Mouse (Mus musculus) G1E (cell line): ENCODE measurements around the gene Itpk1.

Experiments used
- CTCF ChIP-seq: IDR thresholded peaks from 2 replicates; pipeline ENCODE4 v1.5.1; 2012; ENCODE audit warnings: low read depth, low read length, inconsistent platforms, mixed read lengths
- GATA1 ChIP-seq: IDR thresholded peaks from 2 replicates; pipeline ENCODE4 v1.6.1; 2012; ENCODE audit warnings: borderline replicate concordance, low read length, inconsistent platforms, mixed read lengths
- GATA2 ChIP-seq: IDR thresholded peaks from 2 replicates; pipeline ENCODE4 v1.6.1; 2012; ENCODE audit warnings: low read depth, low read length, inconsistent platforms, borderline replicate concordance
- POLR2AphosphoS5 ChIP-seq: IDR thresholded peaks from 2 replicates; pipeline ENCODE4 v1.6.1; 2012; ENCODE audit warnings: low read depth, low read length, inconsistent platforms; ENCODE audit not compliant: insufficient replicate concordance

- TF ChIP-seq CTCF = no peak
- TF ChIP-seq POLR2AphosphoS5 = no peak
- TF ChIP-seq GATA2 = no peak
- no peak for TF ChIP-seq GATA1
Measured at GRCm38 (mm10) chr12:102744839-102745238, 40.1 kb upstream of the Itpk1 start.
